Mouse (Mus musculus) intestine, postnatal 0 days (tissue): ENCODE measurements at regions not wholly inside any gene's neighbourhood (a gene's known extent, or its start where the extent isn't known, plus 50 kb on each side); places are given as distances from the start of the nearest gene placed in this dataset.

Experiments used
- ATAC-seq: fragments of 200-750 bp; cut with Nextera tagmentation; 2 replicates; pipeline ENCODE4 v1.8.0; 2017; ENCODE audit warnings: mild to moderate bottlenecking, moderate TSS enrichment, moderate library complexity
- H3K27ac ChIP-seq: fragments of 300-500 bp; sonication (generic); 2 replicates; pipeline ENCODE4 v1.5.1; 2014; ENCODE audit warnings: mild to moderate bottlenecking, low read depth, low read length, moderate library complexity
- H3K27me3 ChIP-seq: fragments of 300-500 bp; sonication (generic); replicated peaks from 2 replicates; pipeline ENCODE4 v1.6.1; 2014; ENCODE audit warnings: low read length, mixed read lengths; ENCODE audit not compliant: control insufficient read depth, insufficient read depth
- H3K36me3 ChIP-seq: fragments of 300-500 bp; sonication (generic); 2 replicates; pipeline ENCODE4 v1.6.1; 2014; ENCODE audit warnings: mild to moderate bottlenecking, moderate library complexity; ENCODE audit not compliant: control insufficient read depth, insufficient read depth
- H3K4me1 ChIP-seq: fragments of 300-500 bp; sonication (generic); replicated peaks from 2 replicates; pipeline ENCODE4 v1.6.1; 2014; ENCODE audit warnings: antibody characterized with exemption, low read length, mixed read lengths; ENCODE audit not compliant: control insufficient read depth, insufficient read depth
- H3K4me2 ChIP-seq: fragments of 300-500 bp; sonication (generic); replicated peaks from 2 replicates; pipeline ENCODE4 v1.6.1; 2014; ENCODE audit warnings: low read depth, mild to moderate bottlenecking, moderate library complexity
- H3K4me3 ChIP-seq: fragments of 300-500 bp; sonication (generic); 2 replicates; pipeline ENCODE4 v1.5.1; 2014; ENCODE audit warnings: low read depth, low read length
- H3K9ac ChIP-seq: fragments of 300-500 bp; sonication (generic); 2 replicates; pipeline ENCODE4 v1.6.1; 2014; ENCODE audit warnings: mild to moderate bottlenecking, low read depth, low read length
- H3K9me3 ChIP-seq: fragments of 300-500 bp; sonication (generic); 2 replicates; pipeline ENCODE4 v1.6.1; 2016; ENCODE audit warnings: mixed run types; ENCODE audit not compliant: control insufficient read depth
- CTCF ChIP-seq: sonication (generic); IDR thresholded peaks from 2 replicates; pipeline ENCODE4 v1.5.1; 2016; ENCODE audit warnings: low read depth, mild to moderate bottlenecking, control low read depth, antibody characterized with exemption, moderate library complexity
- WGBS: fragments of 180-500 bp; shearing (Covaris S2); extraction: QIAGEN DNeasy Blood & Tissue Kit; methylation state at CpG from one replicate; pipeline ENCODE4 v1.1.7; 2014; 5-methylcytosine and 5-hydroxymethylcytosine counted together

GRCm38 (mm10) chr5:61155390-61156225 is 653.0 kb upstream of the G6pd2 start:
- no peaks in the 10 kb centered on the region for H3K4me1 ChIP-seq
- WGBS: 72% methylated on average over 6 of the region's 6 CpGs
- no peaks in the 10 kb centered on the region for H3K27me3 ChIP-seq
- H3K27ac ChIP-seq: no peak overlapping the region
- H3K36me3 ChIP-seq: no peaks in the 10 kb centered on the region
- no peaks in the 10 kb centered on the region for H3K9me3 ChIP-seq
- no peak overlapping the region for H3K9ac ChIP-seq
- TF ChIP-seq CTCF: no peak
- ATAC-seq: no peak
- H3K4me3 ChIP-seq: no peak overlapping the region
- H3K4me2 ChIP-seq: 0 out of 2 replicates have a peak overlapping the region, but pooled peaks have one; percentile 1

- H3K36me3 ChIP-seq: no peaks in the 10 kb centered on the region
- no peaks in the 10 kb centered on the region for H3K27me3 ChIP-seq
- no peaks in the 10 kb centered on the region for H3K9me3 ChIP-seq
- 0 out of 2 replicates have a peak overlapping the region, but pooled peaks have one; percentile 1 for H3K4me2 ChIP-seq
- no peak overlapping the region for H3K27ac ChIP-seq
- no peak for ATAC-seq
- H3K9ac ChIP-seq: no peak overlapping the region
- H3K4me3 ChIP-seq: no peak overlapping the region
- 45% methylated on average over 8 of the region's 8 CpGs for WGBS
- TF ChIP-seq CTCF: no peak
- no peaks in the 10 kb centered on the region for H3K4me1 ChIP-seq
Measured at GRCm38 (mm10) chr5:61156226-61156565, 652.4 kb upstream of the G6pd2 start.
